Mouse (Mus musculus) forebrain, postnatal 0 days (tissue): Measurements from ENCODE around the gene Edem1. TPM values are rescaled to one million over a fixed set of nuclear protein-coding genes. Genes with fewer than 3 reads are reported as not detected.
"Not testable (repeated sequence)": the region's sequence is repeated elsewhere in the genome, so short reads cannot be mapped to it uniquely, and the experiment has no call there.

Experiments
- ATAC-seq: fragments of 200-750 bp; cut with Nextera tagmentation; 2 replicates; pipeline ENCODE4 v1.8.0; 2017; ENCODE audit warnings: mild to moderate bottlenecking, moderate library complexity
- DNase-seq: peaks from one replicate; pipeline ENCODE4 v3.0.0-alpha.2; 2015
- H3K27ac ChIP-seq: fragments of 300-500 bp; sonication (generic); 2 replicates; pipeline ENCODE4 v1.5.1; 2014; ENCODE audit warnings: low read depth, mild to moderate bottlenecking, antibody characterized with exemption, low read length, moderate library complexity, mixed read lengths
- H3K27me3 ChIP-seq: fragments of 300-500 bp; sonication (generic); 2 replicates; pipeline ENCODE4 v1.6.1; 2014; ENCODE audit warnings: mild to moderate bottlenecking, low read length, mixed read lengths; ENCODE audit not compliant: insufficient read depth
- H3K36me3 ChIP-seq: fragments of 300-500 bp; sonication (generic); 2 replicates; pipeline ENCODE4 v1.6.1; 2014; ENCODE audit warnings: mild to moderate bottlenecking, moderate library complexity; ENCODE audit not compliant: insufficient read depth
- H3K4me1 ChIP-seq: fragments of 300-500 bp; sonication (generic); 2 replicates; pipeline ENCODE4 v1.6.1; 2014; ENCODE audit warnings: antibody characterized with exemption; ENCODE audit not compliant: insufficient read depth
- H3K4me2 ChIP-seq: fragments of 300-500 bp; sonication (generic); 2 replicates; pipeline ENCODE4 v1.6.1; 2014; ENCODE audit warnings: low read depth, mild to moderate bottlenecking, moderate library complexity
- H3K4me3 ChIP-seq: fragments of 300-500 bp; sonication (generic); 2 replicates; pipeline ENCODE4 v1.5.1; 2014; ENCODE audit warnings: low read depth, low read length, mixed read lengths
- H3K9ac ChIP-seq: fragments of 300-500 bp; sonication (generic); 2 replicates; pipeline ENCODE4 v1.6.1; 2014; ENCODE audit warnings: mild to moderate bottlenecking
- H3K9me3 ChIP-seq: fragments of 300-500 bp; sonication (generic); 2 replicates; pipeline ENCODE4 v1.6.1; 2016; ENCODE audit warnings: low read length
- CTCF ChIP-seq: sonication (generic); IDR thresholded peaks from 2 replicates; pipeline ENCODE4 v1.5.1; 2016; ENCODE audit warnings: antibody characterized with exemption, control low read depth, low read depth
- WGBS: fragments of 180-500 bp; shearing (Covaris S2); extraction: QIAGEN DNeasy Blood & Tissue Kit; methylation state at CpG from one replicate; pipeline ENCODE4 v1.1.7; 2014; 5-methylcytosine and 5-hydroxymethylcytosine counted together
- polyA plus RNA-seq: library from polyadenylated mRNA; unstranded; fragments of >200 nt; fragmentation: Nextera tagmentation; extraction: Ambion mirVana; gene quantifications from 2 replicates; pipeline ENCODE4 v1.2.1, GENCODE M21; 2015
- total RNA-seq: library from RNA; depleted of rRNA; stranded (reverse); fragments of >200 nt; gene quantifications from 2 replicates; pipeline ENCODE4 v1.2.3, GENCODE M21; 2014

The Edem1 gene
- total and polyA plus RNA-seq, 2 experiments from 2014 or later, result 4.2 to 21.1 TPM

GRCm38 (mm10) chr6:108852986-108853385 is 24.5 kb downstream of the Edem1 start:
- TF ChIP-seq CTCF, result no peak
- Histone ChIP-seq H3K4me1 (no peaks in the 10 kb centered on the region), H3K27ac (no peak overlapping the region), H3K27me3 (no peaks in the 10 kb centered on the region), H3K4me3 (no peak overlapping the region), H3K9me3 (no peaks in the 10 kb centered on the region), H3K4me2 (no peak overlapping the region), H3K36me3 (peaks cover 52% of the 10 kb centered on the region), H3K9ac (no peak overlapping the region)
- DNase-seq (no peak), ATAC-seq (no peak)
- WGBS, result 92% methylated on average over 5 of the region's 5 CpGs

- 93% methylated on average over 9 of the region's 9 CpGs for WGBS
- 0 out of 2 replicates have a peak, but pooled peaks cover 3% of the 10 kb centered on the region for H3K9me3 ChIP-seq
Measured at GRCm38 (mm10) chr6:108858583-108858982, 30.1 kb downstream of the Edem1 start.

GRCm38 (mm10) chr6:108861226-108861625 is 32.8 kb downstream of the Edem1 start:
- Histone ChIP-seq H3K27ac (no peak overlapping the region), H3K4me2 (no peak overlapping the region), H3K36me3 (peaks cover 9% of the 10 kb centered on the region; the same call in 1 of the 2 replicates), H3K9me3 (0 out of 2 replicates have a peak, but pooled peaks cover 3% of the 10 kb centered on the region), H3K4me3 (no peak overlapping the region), H3K4me1 (no peaks in the 10 kb centered on the region), H3K27me3 (no peaks in the 10 kb centered on the region), H3K9ac (no peak overlapping the region)
- ATAC-seq, result no peak
- no peak for DNase-seq
- WGBS, result 100% methylated on average over 1 of the region's 1 CpGs
- TF ChIP-seq CTCF, result no peak

More at GRCm38 (mm10) chr6:108858583-108858982, 30.1 kb downstream of the Edem1 start:
- Histone ChIP-seq H3K4me1 (no peaks in the 10 kb centered on the region), H3K9ac (no peak overlapping the region), H3K27ac (no peak overlapping the region), H3K4me3 (no peak overlapping the region), H3K27me3 (no peaks in the 10 kb centered on the region), H3K4me2 (no peak overlapping the region), H3K36me3 (peaks cover 31% of the 10 kb centered on the region)
- ATAC-seq (no peak), DNase-seq (no peak)
- no peak for TF ChIP-seq CTCF

GRCm38 (mm10) chr6:108862548-108862947 is 34.1 kb downstream of the Edem1 start:
- DNase-seq, result no peak
- H3K4me1 ChIP-seq, result no peaks in the 10 kb centered on the region
- H3K4me3 ChIP-seq, result no peak overlapping the region
- 95% methylated on average over 2 of the region's 2 CpGs for WGBS
- no peak overlapping the region for H3K27ac ChIP-seq
- H3K9me3 ChIP-seq, result 0 out of 2 replicates have a peak, but pooled peaks cover 3% of the 10 kb centered on the region
- no peak overlapping the region for H3K4me2 ChIP-seq
- no peak overlapping the region for H3K9ac ChIP-seq
- H3K36me3 ChIP-seq, result 0 out of 2 replicates have a peak, but pooled peaks cover 7% of the 10 kb centered on the region
- H3K27me3 ChIP-seq, result no peaks in the 10 kb centered on the region
- ATAC-seq, result no peak
- TF ChIP-seq CTCF, result no peak

- no peaks in the 10 kb centered on the region for H3K36me3 ChIP-seq
- no peak overlapping the region for H3K9ac ChIP-seq
- no peak overlapping the region for H3K4me3 ChIP-seq
- no peaks in the 10 kb centered on the region for H3K4me1 ChIP-seq
- H3K9me3 ChIP-seq, result 0 out of 2 replicates have a peak, but pooled peaks cover 3% of the 10 kb centered on the region
- no peak for ATAC-seq
- no peak for DNase-seq
- no peak overlapping the region for H3K27ac ChIP-seq
- no peak for TF ChIP-seq CTCF
- no peak overlapping the region for H3K4me2 ChIP-seq
- WGBS, result 83% methylated on average over 5 of the region's 5 CpGs
- H3K27me3 ChIP-seq, result no peaks in the 10 kb centered on the region
Measured at GRCm38 (mm10) chr6:108866317-108866716, 37.9 kb downstream of the Edem1 start.

GRCm38 (mm10) chr6:108869031-108869430 is 40.6 kb downstream of the Edem1 start:
- H3K9me3 ChIP-seq, ATAC-seq, H3K4me2 ChIP-seq, H3K4me1 ChIP-seq, H3K36me3 ChIP-seq, H3K4me3 ChIP-seq, H3K9ac ChIP-seq, H3K27me3 ChIP-seq, DNase-seq, H3K27ac ChIP-seq: not testable (repeated sequence)
- WGBS, result 32% methylated on average over 2 of the region's 2 CpGs

- no peaks in the 10 kb centered on the region for H3K36me3 ChIP-seq
- ATAC-seq, result no peak
- no peak overlapping the region for H3K9ac ChIP-seq
- no peak for TF ChIP-seq CTCF
- no peak for DNase-seq
- no peaks in the 10 kb centered on the region for H3K9me3 ChIP-seq
- H3K4me1 ChIP-seq, result no peaks in the 10 kb centered on the region
- no peak overlapping the region for H3K4me2 ChIP-seq
- WGBS, result 90% methylated on average over 2 of the region's 2 CpGs
- H3K4me3 ChIP-seq, result no peak overlapping the region
- no peak overlapping the region for H3K27ac ChIP-seq
- H3K27me3 ChIP-seq, result no peaks in the 10 kb centered on the region
Measured at GRCm38 (mm10) chr6:108870421-108870820, 42.0 kb downstream of the Edem1 start.
